Mouse (Mus musculus) heart, adult 8-10 months (tissue): Measurements from ENCODE around the gene Hyou1. TPM values are rescaled to one million over a fixed set of nuclear protein-coding genes. Genes with fewer than 3 reads are reported as not detected.
"Not testable (repeated sequence)": the region's sequence is repeated elsewhere in the genome, so short reads cannot be mapped to it uniquely, and the experiment has no call there.

ENCODE experiments used
- DNase-seq: peaks from one replicate; pipeline ENCODE4 v3.0.0; 2022; ENCODE audit warnings: low spot score
- total RNA-seq, 4 experiments: library from RNA; stranded (reverse); gene quantifications; 2 replicates each; pipeline ENCODE4 v1.2.4; 2022

Hyou1 gene
- 10 to 100 TPM; 50.4 to 82.6 (median 67.0) TPM for total RNA-seq

DNA sequence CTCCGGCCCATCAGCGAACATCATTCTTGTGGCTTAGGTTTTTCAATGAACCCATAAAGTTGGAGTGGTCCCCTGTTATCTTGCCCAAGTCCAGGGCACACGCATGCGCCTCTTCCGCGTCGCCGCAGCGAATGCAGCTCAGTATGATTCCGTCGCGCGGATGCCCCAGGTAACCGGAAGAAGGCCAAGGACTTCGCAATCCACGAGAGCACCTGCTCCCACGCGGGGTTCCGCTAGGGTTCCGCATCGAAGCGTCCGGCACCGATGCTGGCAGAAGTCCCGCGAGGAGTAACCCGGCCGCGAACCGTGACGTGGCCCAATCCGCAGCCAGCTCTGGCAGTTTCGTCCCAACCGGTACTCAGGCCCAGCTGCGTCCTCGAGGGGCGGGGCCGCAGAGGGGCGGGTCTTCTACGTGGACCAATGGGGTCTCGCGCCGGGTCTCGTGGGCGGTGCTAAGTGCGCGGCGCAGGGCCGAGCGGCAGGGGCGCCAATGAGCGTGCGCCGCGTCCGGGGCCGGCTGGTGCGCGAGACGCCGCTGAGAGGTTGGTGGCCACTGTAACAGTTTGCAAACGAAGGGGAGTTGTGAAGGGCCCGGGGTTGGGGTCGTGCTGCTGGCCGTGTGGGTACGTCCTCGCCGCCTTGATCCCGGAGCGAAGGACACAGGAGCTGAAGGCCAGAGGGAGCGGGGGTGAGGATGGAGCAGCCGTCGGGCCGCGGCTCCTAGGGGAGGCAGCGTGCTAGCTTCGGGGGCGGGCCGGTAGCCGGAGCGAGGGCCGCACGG, at the start of gene Hyou1:
TSS of gene Hyou1 (plus strand) at position 437 of the 781 bp plus-strand sequence.
- DNase-seq: peak; percentile 99

DNA sequence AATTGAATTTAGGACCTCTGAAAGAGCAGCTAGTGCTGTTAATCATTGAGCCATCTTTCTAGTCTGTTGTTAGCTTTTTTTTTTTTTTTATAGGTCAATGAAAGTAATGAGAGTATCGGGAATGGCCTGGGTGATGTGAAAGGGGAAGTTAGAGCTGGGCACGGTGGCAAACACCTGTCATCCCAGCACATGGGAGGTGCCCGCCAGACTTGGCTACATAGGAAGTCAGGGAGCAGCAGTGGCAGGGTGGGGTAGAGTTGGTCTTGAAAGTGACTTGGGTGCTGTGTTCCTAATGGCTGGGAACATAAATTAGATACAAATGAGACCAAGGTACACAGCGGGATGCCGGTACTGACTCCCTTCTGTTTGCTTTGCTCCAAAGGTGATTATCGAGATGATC, 48.6 kb upstream of the Hyou1 start:
- no peak for DNase-seq

DNA sequence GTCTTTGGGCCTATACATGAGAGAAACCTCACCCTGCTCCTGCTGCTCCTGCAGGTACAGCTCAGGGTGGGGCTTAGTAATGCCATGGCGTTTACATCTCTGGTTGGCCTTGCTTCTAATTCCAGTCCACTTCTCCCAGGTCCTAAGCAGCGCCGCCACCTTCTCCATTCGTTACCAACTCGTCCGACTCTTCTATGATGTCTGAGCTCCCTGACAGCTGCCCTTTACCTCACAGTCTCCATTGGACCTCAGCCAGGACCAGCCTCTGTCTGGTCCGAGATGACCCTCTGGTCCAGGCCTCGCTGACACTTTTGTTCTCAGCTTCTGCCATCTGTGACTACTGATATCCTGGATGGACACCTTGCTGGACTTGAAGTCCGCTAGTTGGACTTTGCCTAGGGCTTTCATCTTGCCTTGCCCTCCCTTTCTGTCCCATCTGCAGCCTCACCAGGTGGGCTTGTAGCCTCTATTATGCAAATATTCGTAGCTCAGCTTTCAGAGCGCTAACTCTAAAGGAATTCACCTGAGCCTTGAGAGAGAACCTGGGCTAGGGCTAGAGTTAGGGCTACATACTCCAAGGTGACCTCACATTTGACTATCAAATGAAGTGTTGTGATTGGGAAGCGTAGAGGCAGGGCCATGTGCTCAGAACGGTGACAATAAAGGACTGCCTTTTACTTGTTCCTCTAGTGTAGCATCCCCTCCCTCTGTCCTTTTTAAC, 46.2 kb upstream of the Hyou1 start:
- no peak for DNase-seq

DNA sequence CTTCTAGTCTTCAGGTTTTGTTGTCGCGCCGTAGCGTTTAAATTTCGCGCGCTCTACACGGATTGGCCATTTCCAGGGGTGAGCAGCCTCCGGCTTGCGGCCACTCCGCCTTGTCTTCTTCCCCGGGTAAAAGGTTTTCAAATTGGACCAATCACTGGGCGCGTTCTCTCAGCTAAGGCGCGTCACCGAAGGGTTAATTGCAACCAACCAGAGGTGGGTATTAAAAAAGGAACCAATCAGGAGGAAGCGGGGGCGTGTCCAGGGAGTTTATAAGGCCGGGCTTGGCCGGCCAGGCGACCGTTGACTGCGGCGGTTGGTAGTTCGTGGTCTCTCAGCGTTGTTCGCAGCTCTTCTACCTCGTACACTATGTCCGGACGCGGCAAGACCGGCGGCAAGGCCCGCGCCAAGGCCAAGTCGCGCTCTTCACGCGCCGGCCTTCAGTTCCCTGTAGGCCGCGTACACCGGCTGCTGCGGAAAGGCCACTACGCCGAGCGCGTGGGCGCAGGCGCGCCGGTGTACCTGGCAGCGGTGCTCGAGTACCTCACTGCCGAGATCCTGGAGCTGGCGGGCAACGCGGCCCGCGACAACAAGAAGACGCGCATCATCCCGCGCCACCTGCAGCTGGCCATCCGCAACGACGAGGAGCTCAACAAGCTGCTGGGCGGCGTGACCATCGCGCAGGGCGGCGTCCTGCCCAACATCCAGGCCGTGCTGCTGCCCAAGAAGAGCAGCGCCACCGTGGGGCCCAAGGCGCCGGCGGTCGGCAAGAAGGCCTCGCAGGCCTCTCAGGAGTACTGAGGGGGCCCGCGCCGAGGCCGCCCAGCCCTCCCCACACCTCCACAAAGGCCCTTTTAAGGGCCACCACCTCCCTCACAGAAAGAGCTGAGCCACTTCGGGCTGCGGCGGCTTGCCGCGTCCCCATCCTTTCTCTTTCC, 44.6 kb upstream of the Hyou1 start, which contains the start of gene H2afx:
TSS of gene H2afx (plus strand) at position 299 of the 935 bp plus-strand sequence.
- peak; percentile 100 for DNase-seq

- peak; percentile 18 for DNase-seq
Observed at GRCm38 (mm10) chr9:44335331-44336092, 43.8 kb upstream of the Hyou1 start.

DNA sequence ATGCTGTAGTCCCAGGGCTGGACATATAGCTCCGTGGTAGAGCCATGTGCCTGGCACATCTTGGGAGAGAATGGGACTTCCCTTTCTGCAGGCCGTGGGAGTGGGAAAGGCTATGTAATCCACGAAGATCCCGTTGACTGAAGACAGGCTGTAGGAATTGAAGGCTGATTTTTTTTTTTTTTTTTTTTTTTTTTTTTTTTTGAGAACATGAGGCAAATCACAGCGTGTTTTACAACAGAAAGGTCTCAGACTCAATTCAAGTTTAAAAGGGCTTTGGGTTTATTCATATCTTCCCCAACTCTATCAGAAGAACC, 43.2 kb upstream of the Hyou1 start:
- no peak for DNase-seq

DNA sequence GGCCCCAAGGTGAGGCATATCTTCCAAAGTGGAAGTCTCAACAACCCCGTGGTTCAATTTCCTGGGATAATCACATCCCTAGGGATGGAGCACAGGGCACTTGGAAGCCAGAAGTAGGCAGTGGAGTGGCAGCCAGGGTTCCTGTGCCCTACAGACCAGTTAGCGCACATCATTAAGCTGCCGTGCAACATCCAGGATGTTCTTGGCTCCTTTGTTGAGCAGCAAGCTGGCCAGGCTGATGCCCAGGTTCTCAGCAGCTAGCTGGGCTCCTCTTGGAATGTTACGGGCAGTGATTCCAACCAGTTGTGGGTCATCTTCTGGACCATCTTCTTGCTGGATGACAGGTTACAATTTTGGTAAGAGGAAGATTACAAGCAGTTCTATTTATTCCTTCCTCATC, 42.8 kb upstream of the Hyou1 start:
- not testable (repeated sequence) for DNase-seq

DNA sequence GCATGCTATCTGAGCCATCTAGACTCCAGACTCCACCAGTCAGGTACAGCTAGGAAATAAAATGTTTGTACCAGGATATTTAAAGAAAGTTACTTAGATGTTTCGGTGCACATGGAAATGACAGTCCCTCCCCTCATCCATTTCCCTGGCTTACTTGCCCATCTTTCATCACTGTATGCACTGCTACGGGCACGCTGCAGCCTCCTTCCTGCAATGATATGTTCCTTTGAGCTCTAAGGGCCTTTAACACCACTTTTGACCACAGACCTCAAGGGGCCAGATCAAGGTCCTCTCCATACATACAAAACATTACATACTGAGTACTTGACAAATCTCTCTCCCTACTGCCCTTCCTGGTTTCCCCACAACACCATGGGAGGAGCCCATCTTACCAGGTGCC, 42.3 kb upstream of the Hyou1 start:
- DNase-seq: no peak

DNA sequence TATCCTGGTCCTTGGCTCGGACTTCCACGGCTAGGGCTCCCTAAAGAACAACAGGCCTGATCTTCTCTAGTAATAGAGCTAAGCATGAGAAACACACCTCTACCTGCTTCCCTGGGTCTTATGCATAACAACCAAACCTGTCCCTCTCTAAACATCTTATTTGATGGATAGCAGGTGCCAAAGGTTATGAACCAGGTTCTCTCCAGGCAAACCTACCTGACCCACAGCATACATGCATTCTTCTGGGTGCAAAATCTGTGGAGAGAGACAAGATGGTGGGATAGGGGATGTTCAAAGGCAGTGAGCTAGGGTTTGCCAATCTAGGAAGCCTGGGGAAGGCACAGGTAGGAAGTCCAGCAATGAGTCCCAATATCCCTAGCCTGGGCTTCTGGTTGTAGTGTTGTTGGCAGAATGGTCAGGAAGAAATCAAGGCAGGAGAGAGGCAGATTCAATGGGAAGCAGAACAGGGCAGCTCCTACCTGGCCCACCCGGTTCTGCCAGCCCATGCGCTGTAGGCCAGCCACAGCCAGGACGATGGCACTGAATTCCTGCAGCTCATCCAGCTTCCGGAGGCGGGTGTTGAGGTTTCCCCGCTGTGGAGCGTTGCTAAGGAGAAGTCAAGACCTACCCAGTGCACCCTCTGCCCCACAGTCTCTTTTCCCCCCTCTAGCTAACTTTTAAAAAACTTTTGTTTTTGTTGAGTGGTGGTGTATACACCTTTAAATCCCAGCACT, 41.7 kb upstream of the Hyou1 start:
- DNase-seq: no peak

DNA sequence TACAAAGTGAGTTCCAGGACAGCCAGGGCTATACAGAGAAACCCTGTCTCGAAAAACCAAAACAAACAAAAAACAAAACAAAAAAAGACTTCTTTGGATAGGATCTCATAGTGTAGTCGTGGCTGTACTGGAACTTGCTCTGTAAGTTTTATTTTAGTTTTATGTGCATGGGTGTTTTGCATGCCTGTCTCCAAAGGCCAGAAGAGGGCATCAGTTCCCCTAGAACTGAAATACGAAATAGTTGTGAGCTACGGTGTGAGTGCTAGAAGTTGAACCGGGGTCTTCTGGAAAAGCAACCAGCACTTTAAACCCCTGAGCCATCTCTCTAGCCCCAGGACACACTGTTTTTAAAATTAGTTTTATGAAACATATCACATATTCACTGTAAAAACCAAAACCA, 40.7 kb upstream of the Hyou1 start:
- no peak for DNase-seq

GRCm38 (mm10) chr9:44341487-44341886, 37.8 kb upstream of the Hyou1 start:
- DNase-seq: no peak

DNA sequence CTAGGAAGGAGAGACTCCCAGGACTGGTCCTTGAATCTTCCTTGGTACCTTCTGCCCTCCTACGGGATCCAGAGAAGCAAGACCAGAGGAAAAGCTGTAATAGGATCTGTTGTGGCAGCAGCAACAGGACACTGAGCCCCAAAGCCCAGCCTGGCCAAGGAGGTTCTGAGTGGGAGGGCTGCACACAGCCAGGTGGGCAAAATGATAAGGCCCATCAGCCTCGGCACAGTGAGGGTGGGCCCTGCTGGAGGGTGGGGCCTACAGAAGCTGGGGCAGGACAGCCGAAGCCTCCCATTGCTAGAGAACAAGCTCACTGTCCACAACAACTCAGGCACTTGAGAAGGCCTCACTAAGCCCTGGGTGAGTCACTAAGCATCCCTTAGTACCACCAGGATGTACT, 37.1 kb upstream of the Hyou1 start:
- no peak for DNase-seq

GRCm38 (mm10) chr9:44342605-44343004, 36.7 kb upstream of the Hyou1 start:
- no peak for DNase-seq

GRCm38 (mm10) chr9:44343290-44343689, 36.0 kb upstream of the Hyou1 start:
- DNase-seq: peak; percentile 51

DNA sequence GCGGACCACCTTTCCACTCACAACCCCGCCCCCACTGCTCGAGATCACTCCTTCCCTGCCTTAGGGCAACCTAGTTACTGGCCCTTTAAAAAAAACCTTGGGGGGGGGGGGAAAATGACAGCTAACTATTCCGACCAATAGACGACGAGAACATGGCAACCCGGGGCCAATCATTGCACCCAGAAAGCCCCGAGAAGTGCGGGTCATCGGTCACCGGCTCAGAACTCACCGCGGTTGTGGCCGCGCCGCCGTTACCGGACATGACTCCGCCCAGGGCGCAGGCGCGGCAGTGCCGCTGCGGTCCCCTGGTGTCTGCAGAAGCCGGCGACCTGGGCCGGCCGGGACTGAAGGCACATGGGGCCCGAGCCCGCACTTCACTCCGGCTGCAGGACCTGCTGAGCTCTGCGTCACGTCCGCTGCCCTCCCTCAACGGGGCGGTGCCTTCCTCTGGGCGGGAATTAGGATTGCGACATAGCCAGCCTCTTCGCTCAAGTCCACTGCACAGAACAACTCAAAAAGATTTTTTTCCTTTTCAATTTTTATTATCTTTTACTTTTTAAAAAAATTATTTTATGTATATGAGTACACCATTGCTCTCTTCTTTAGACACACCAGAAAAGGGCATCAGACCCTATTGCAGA, 35.4 kb upstream of the Hyou1 start, which contains the start of gene Hmbs:
TSS of gene Hmbs (minus strand) at position 448 of the 641 bp plus-strand sequence.
- peak; percentile 94 for DNase-seq

DNA sequence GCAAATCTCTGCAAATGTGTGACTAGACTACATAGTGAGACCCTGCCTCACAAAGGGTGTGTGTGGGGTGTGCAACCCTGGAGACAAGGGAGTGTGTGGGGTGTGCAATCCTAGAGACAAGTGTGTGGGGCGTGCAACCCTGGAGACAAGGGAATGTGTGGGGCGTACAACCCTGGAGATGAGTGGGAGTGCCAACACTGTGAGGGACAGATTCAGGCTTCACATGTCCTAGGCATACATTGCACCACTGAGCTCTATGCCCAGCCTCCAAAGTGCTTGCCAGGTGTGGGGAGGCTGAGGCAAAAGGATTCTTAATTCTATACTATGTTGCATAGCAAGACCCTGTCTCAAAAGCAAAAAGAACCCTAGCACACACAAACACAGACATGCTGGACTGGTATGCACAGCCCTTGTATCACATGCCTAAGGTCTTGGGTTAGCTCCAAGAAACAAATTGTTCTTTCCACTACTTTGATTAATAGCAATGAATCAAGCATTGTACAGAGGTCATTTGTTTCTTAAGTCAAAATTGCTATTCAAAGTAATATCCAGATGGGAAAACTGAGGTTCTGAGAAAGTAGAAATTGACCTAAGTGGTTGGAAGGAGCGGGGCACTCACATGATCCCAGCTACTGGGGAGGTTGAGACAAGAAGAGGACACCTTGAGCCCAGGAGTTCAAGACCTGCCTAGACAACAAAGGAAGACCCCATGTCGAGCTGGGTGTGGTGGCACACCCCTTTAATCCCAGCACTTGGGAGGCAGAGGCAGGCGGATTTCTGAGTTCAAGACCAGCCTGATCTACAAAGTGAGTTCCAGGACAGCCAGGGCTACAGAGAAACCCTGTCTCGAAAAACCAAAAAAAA, 33.5 kb upstream of the Hyou1 start:
- DNase-seq: no peak

DNA sequence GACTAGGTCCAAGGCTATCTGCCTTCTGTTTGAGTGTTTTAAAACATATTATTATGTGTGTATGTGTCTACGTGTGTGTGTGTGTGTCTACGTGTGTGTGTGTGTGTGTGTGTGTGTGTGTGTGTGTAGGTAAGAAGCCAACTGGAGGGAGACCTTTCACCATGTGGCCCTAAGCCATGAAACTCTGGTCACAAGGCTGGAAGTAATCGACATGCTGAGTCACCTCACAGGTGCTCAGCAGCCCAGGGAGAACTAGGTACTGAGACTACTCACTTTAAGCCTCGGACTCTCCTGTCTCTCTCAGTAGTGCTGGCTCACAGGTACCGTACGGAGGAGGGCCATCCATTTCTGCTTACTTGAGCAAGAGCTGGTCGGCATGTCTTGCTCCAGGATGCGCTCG, 32.1 kb upstream of the Hyou1 start:
- DNase-seq: no peak

GRCm38 (mm10) chr9:44347621-44348020, 31.7 kb upstream of the Hyou1 start:
- DNase-seq: no peak

GRCm38 (mm10) chr9:44348546-44348945, 30.7 kb upstream of the Hyou1 start:
- DNase-seq: no peak
